Mouse (Mus musculus) layer of hippocampus, postnatal 25 days (tissue): ENCODE results near the gene Rimklb. TPM values are rescaled to one million over a fixed set of nuclear protein-coding genes. Genes with fewer than 3 reads are reported as not detected.
A peak's percentile ranks its signal among the peaks of the same experiment; 100 is the strongest.
"Not testable (repeated sequence)": the region's sequence is repeated elsewhere in the genome, so short reads cannot be mapped to it uniquely, and the experiment has no call there.

ENCODE experiments used
- DNase-seq, 2 experiments: peaks; one replicate each; pipeline ENCODE4 v3.0.0; 2022; ENCODE audit warnings: mixed read lengths in 2 of 2, low spot score in 1 of 2; ENCODE audit errors: extremely low spot score in 1 of 2
- total RNA-seq, 2 experiments: library from RNA; stranded (reverse); gene quantifications; 2 replicates each; pipeline ENCODE4 v1.2.3; 2021

The Rimklb gene
- total RNA-seq, result 10 to 100 TPM; 81.8 to 84.1 TPM

GRCm38 (mm10) chr6:122498661-122499060 lies at the start of gene Rimklb:
Rimklb (minus strand) TSS chr6:122498761.
- no peak for DNase-seq

GRCm38 (mm10) chr6:122545948-122546347 lies 47.4 kb upstream of the Rimklb start:
- no peak for DNase-seq

- no peak for DNase-seq
These were observed 46.8 kb upstream of the Rimklb start for GRCm38 (mm10) chr6:122545289-122545882.

GRCm38 (mm10) chr6:122544672-122545071 lies 46.1 kb upstream of the Rimklb start:
- DNase-seq, result no peak

GRCm38 (mm10) chr6:122543574-122543973 lies 45.0 kb upstream of the Rimklb start:
- no peak for DNase-seq

GRCm38 (mm10) chr6:122542459-122542858 lies 43.9 kb upstream of the Rimklb start:
- not testable (repeated sequence) for DNase-seq

GRCm38 (mm10) chr6:122539564-122539963 lies 41.0 kb upstream of the Rimklb start:
- no peak for DNase-seq

- DNase-seq, result no peak
These were observed 35.5 kb upstream of the Rimklb start for GRCm38 (mm10) chr6:122534032-122534431.

GRCm38 (mm10) chr6:122532883-122533302 lies 34.3 kb upstream of the Rimklb start:
- DNase-seq, result no peak

GRCm38 (mm10) chr6:122531466-122532174 lies 33.1 kb upstream of the Rimklb start:
- DNase-seq, result no peak

- no peak for DNase-seq
These were observed 29.6 kb upstream of the Rimklb start for GRCm38 (mm10) chr6:122528136-122528535.

GRCm38 (mm10) chr6:122527596-122527995 lies 29.0 kb upstream of the Rimklb start:
- no peak for DNase-seq

GRCm38 (mm10) chr6:122523289-122523688 lies 24.7 kb upstream of the Rimklb start:
- DNase-seq, result no peak

GRCm38 (mm10) chr6:122522595-122522994 lies 24.0 kb upstream of the Rimklb start:
- DNase-seq, result peak in 1 of 2 experiments; percentile 6

GRCm38 (mm10) chr6:122519384-122519783 lies 20.8 kb upstream of the Rimklb start:
- DNase-seq, result peak in 1 of 2 experiments; percentile 16

GRCm38 (mm10) chr6:122517668-122518067 lies 19.1 kb upstream of the Rimklb start:
- no peak for DNase-seq

- not testable (repeated sequence) for DNase-seq
These were observed 17.2 kb upstream of the Rimklb start for GRCm38 (mm10) chr6:122515762-122516161.

GRCm38 (mm10) chr6:122514312-122514711 lies 15.8 kb upstream of the Rimklb start:
- no peak for DNase-seq

- DNase-seq, result no peak
These were observed 14.6 kb upstream of the Rimklb start for GRCm38 (mm10) chr6:122512914-122513878.

- no peak for DNase-seq
These were observed 9.9 kb upstream of the Rimklb start for GRCm38 (mm10) chr6:122508494-122508893.

- DNase-seq, result no peak
These were observed 7.0 kb upstream of the Rimklb start, which contains the start of gene Mfap5 for GRCm38 (mm10) chr6:122505545-122505944. Mfap5 (plus strand) TSS chr6:122505845.
